Mouse (Mus musculus): ENCODE results near the gene Prss36.

DNA sequence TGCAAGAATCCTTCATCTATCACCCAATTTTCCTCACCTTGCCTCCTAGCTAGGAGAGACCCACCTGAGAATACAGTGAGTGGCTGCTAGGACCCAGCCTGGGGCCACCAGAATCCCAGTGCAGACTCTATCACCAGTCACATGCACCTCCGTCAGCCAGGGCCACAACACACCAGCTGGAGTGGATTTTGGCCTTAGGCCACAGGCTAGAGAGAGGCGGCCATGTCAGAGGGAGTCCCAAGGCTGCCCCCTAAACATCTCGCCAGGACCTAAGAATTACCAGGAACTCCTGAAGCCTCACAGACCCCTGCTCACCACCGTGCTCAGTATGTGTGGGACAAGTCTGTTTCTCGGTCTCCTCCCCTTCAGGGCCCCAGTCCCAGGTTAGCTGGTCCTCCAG lies 12.4 kb downstream of the Prss36 start:
- TF ChIP-seq E2F4 (IDR thresholded peaks at IDR 0.05; ENCODE audit: insufficient read depth) (no peak), MAX (IDR thresholded peaks at IDR 0.05; ENCODE audit: low read depth) (no peak), MYOD1 (IDR thresholded peaks at IDR 0.05; ENCODE audit: control insufficient read depth in 1 of 3, insufficient read length in 2 of 3, low read depth in 2 of 3) (no peak), POLR2A (IDR thresholded peaks at IDR 0.05; ENCODE audit: insufficient read length, low read depth) (no peak), USF1 (IDR thresholded peaks at IDR 0.05; ENCODE audit: low read depth) (no peak), CEBPB (IDR thresholded peaks at IDR 0.05; ENCODE audit: insufficient read depth, poor library complexity, severe bottlenecking) (no peak), SRF (IDR thresholded peaks at IDR 0.05; ENCODE audit: control insufficient read depth, insufficient read length, low read depth) (no peak), POLR2AphosphoS2 (IDR thresholded peaks at IDR 0.05; ENCODE audit: insufficient read length, low read depth) (no peak), MYOG (IDR thresholded peaks at IDR 0.05; ENCODE audit: control insufficient read depth in 1 of 3, insufficient read depth in 1 of 3, insufficient read length in 2 of 3, low read depth in 2 of 3) (no peak), TCF12 (IDR thresholded peaks at IDR 0.05; ENCODE audit: insufficient read depth, poor library complexity, severe bottlenecking) (no peak), REST (IDR thresholded peaks at IDR 0.05; ENCODE audit: insufficient read depth, insufficient read length) (no peak)

Data from myocyte (in vitro differentiated cells).